Mouse (Mus musculus): ENCODE measurements around the gene Elf1. TPM values are rescaled to one million over a fixed set of nuclear protein-coding genes. Genes with fewer than 3 reads are reported as not detected.

The Elf1 gene
- polyA plus RNA-seq, 1 experiment from 2014 or later: 5.3 TPM

DNA sequence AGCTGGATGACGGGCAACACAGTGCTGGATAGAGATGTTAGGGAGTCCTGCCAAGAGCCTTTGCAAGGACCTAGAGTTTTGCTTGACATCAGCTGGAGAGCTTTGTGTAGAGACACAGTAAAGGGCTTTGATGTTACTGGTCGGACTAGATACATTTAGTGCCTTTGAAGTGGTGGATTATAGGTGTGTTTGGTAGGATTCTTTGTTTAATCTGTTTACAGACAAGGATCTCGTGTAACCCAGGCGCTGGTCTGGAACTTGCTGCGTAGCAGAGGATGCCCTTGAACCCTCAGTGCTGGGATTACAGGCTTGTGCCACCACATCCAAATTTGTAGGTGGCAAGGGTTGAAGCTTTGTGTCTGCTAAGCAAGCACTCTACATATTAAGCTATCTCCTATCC, 113.1 kb downstream of the Elf1 start:
- Histone ChIP-seq H3K4me1 (replicated peaks) (peaks cover 6% of the 10 kb centered on the region), H3K27me3 (ENCODE audit: insufficient read depth, poor library complexity, severe bottlenecking) (no peaks in the 10 kb centered on the region), H3K36me3 (peaks cover 79% of the 10 kb centered on the region), H3K27ac (no peak overlapping the region), H3K4me3 (no peak overlapping the region), H3K9me3 (no peaks in the 10 kb centered on the region)
- DNase-seq (ENCODE audit: low spot score): no peak
- 94% methylated on average over 5 of the region's 5 CpGs for WGBS

DNA sequence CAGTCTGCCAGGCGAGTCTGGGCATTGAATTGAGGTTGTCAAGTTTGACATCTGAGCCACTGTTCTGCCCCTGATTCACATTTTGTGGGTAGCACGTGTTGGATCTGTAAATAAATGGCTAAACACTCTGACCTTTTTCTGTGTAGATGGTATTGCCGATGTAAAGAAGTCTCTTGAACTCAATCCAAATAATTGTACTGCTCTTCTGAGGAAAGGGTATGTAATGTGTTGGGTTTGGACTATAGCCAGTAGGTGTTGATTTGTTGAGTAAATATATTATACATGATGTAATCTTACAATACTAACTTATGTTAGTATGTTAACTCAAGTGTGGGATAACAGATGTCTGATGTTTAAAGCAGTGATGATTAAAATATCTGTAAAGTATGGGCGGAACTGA, 115.6 kb downstream of the Elf1 start:
- Histone ChIP-seq H3K4me1 (replicated peaks) (no peaks in the 10 kb centered on the region), H3K36me3 (peaks cover 84% of the 10 kb centered on the region), H3K27ac (no peak overlapping the region), H3K27me3 (ENCODE audit: insufficient read depth, poor library complexity, severe bottlenecking) (no peaks in the 10 kb centered on the region), H3K4me3 (no peak overlapping the region), H3K9me3 (no peaks in the 10 kb centered on the region)
- DNase-seq (ENCODE audit: low spot score): no peak
- WGBS: 88% methylated on average over 4 of the region's 4 CpGs

DNA sequence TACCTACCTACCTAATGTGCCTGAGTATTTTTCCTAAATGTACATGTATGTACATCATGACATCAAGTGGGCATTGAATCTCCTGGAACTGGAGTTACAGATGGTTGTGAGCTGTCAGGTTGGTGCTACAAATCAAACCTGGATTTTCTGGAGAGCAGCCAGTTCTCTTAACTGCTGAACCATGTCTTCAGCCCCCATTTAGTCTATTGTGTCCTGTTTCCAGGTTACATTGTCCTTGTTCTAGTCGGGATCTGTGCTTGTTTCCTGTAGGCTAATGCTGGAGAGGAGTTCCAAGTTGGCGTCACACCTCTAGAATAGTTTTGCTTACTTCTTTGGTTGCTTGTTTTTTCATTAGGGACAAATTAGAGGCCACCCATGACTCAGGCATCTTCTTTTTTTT, 124.9 kb downstream of the Elf1 start:
- H3K4me1 ChIP-seq (replicated peaks): no peaks in the 10 kb centered on the region
- H3K36me3 ChIP-seq: peaks cover 96% of the 10 kb centered on the region
- no peak overlapping the region for H3K27ac ChIP-seq
- 89% methylated on average over 2 of the region's 2 CpGs for WGBS
- DNase-seq (ENCODE audit: low spot score): no peak
- H3K9me3 ChIP-seq: no peaks in the 10 kb centered on the region
- no peaks in the 10 kb centered on the region for H3K27me3 ChIP-seq (ENCODE audit: insufficient read depth, poor library complexity, severe bottlenecking)
- no peak overlapping the region for H3K4me3 ChIP-seq

DNA sequence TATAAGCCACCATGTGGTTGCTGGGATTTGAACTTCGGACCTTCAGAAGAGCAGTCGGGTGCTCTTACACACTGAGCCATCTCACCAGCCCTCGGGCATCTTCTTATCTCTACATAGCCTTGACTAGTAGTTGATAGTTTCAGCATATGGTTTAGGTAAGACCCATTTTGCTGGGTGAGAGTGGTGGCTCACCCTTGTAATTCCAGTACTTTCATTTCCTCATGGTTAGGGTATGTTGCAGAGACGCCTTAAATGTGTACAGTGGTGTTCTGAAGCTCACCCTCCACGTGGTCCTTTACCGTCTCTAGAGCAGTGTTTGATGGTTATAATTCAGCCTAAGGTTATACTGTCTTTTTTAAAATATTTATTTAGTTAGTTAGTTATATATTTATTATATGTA, 125.4 kb downstream of the Elf1 start:
- Histone ChIP-seq H3K4me3 (no peak overlapping the region), H3K4me1 (replicated peaks) (no peaks in the 10 kb centered on the region), H3K27me3 (ENCODE audit: insufficient read depth, poor library complexity, severe bottlenecking) (no peaks in the 10 kb centered on the region), H3K9me3 (no peaks in the 10 kb centered on the region), H3K36me3 (peaks cover 96% of the 10 kb centered on the region), H3K27ac (no peak overlapping the region)
- DNase-seq (ENCODE audit: low spot score): no peak
- WGBS: 94% methylated on average over 6 of the region's 6 CpGs

DNA sequence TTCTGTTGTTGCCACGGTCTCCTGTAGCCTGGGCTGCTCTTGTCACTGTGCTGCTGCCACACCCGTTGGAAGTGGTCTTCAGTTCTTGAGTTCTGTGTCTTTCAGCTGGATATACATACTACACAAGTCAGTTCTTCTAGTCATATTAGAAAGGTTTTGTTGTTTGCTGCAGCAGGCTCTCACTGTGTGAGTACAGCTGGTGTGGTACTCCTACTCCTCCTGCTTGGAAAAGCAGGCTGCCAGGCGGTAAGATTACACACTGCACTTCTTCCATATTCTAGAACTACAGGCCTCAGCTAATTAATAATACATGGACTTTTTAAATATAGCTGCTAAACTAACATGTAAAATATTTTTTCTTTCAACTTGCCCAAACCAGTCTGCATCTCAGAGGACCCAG, 125.9 kb downstream of the Elf1 start:
- H3K4me3 ChIP-seq: no peak overlapping the region
- peaks cover 96% of the 10 kb centered on the region for H3K36me3 ChIP-seq
- DNase-seq (ENCODE audit: low spot score): no peak
- no peaks in the 10 kb centered on the region for H3K27me3 ChIP-seq (ENCODE audit: insufficient read depth, poor library complexity, severe bottlenecking)
- H3K27ac ChIP-seq: no peak overlapping the region
- 92% methylated on average over 3 of the region's 3 CpGs for WGBS
- H3K9me3 ChIP-seq: no peaks in the 10 kb centered on the region
- no peaks in the 10 kb centered on the region for H3K4me1 ChIP-seq (replicated peaks)

DNA sequence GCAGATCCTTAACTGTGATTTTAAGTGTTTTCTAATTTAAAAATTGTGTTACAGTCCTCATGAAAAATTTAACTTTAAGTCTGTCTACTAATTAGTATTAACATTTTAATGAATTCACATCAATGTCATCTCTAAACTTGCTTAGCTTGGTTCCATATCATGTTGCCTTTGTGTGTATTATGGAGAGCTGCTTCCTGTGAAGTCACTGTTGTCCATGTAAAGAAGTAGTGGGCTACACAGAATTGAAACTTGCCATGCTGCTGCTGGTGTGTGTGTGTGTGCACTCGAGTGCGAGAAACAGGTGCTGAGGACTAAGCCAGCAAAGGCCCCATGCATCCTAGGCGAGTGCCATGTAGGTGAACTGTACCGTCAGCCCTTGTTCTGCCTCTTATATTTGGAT, 126.4 kb downstream of the Elf1 start:
- no peaks in the 10 kb centered on the region for H3K4me1 ChIP-seq (replicated peaks)
- H3K9me3 ChIP-seq: no peaks in the 10 kb centered on the region
- 93% methylated on average over 4 of the region's 4 CpGs for WGBS
- no peaks in the 10 kb centered on the region for H3K27me3 ChIP-seq (ENCODE audit: insufficient read depth, poor library complexity, severe bottlenecking)
- no peak overlapping the region for H3K4me3 ChIP-seq
- no peak for DNase-seq (ENCODE audit: low spot score)
- peaks cover 96% of the 10 kb centered on the region for H3K36me3 ChIP-seq
- no peak overlapping the region for H3K27ac ChIP-seq

DNA sequence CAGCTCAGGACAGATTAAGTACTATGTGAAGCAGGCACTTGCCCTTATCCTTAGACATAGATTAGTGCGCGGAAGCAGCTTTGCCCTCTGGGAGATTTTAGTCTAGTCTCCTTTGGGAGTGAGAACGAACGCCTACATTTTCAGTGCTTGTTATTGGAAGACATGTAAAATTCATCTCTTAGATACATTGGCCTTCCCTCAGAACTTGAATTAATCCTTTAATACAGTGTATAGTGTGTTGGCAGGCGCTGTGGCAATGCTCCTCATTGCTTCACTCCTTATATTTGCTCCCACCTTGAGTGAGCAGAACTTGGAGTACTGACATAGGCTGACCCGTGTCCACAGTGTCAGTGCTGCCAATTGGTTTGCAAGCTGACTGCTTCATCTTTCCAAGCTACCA, 127.3 kb downstream of the Elf1 start:
- H3K36me3 ChIP-seq: peaks cover 96% of the 10 kb centered on the region
- no peaks in the 10 kb centered on the region for H3K4me1 ChIP-seq (replicated peaks)
- no peak for DNase-seq (ENCODE audit: low spot score)
- H3K9me3 ChIP-seq: no peaks in the 10 kb centered on the region
- WGBS: 96% methylated on average over 6 of the region's 6 CpGs
- H3K27me3 ChIP-seq (ENCODE audit: insufficient read depth, poor library complexity, severe bottlenecking): no peaks in the 10 kb centered on the region
- H3K4me3 ChIP-seq: no peak overlapping the region
- H3K27ac ChIP-seq: no peak overlapping the region

DNA sequence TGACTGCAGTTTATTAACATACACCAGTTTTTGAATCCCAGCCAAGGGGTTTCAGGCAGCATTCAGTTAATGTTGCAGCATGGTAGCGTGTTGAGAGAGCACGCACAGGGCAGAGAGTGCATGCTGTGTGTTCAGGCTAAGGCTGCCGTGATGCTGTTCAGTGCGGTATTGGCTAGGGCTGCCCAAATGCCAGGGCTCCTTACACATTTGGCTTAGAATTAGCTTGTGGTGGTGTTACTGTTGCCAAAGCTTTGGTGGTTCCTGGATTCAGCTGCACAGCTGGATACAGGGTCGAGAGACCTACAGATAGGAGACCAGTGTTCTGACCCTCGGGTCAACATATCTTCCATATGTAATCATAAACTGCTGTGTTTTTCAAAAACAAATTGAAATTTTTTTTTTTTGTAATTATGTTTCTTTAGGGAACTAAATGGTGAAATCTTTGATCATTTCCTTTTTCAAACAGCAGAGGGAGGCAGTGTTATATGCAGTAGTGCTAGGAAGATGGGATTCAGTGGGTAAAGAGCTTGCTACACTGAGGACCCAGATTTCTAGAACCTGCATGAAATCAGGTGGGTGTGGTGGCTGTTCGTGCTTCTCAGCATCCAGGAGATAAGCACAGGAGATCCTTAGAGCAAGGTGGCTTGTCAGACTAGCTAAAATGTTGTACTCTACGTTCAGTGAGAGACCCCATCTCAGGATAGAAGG, 136.3 kb downstream of the Elf1 start:
- H3K27me3 ChIP-seq (ENCODE audit: insufficient read depth, poor library complexity, severe bottlenecking): no peaks in the 10 kb centered on the region
- H3K27ac ChIP-seq: no peak overlapping the region
- no peak overlapping the region for H3K4me3 ChIP-seq
- no peaks in the 10 kb centered on the region for H3K9me3 ChIP-seq
- DNase-seq (ENCODE audit: low spot score): no peak
- WGBS: 88% methylated on average over 8 of the region's 8 CpGs
- peaks cover 78% of the 10 kb centered on the region for H3K36me3 ChIP-seq
- H3K4me1 ChIP-seq (replicated peaks): no peaks in the 10 kb centered on the region

DNA sequence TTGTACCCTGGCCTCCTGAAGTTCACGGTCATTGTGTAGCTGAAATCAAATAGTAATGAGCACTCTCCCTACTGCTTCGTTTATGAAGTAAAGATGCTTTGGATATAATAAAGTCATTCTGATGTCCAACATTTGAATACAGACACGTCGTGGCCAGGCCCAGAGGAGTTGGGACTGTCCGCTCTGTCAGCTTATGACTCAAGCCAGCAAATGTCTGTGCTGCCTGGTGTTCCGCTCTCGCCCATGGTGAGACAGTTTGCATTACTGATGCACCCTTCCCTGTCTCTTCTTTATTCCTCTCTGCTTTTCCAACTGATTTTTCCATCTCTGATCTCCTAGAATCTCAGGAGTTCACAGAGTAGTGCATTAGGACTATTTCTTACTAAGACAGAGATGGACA, 138.8 kb downstream of the Elf1 start:
- 93% methylated on average over 7 of the region's 7 CpGs for WGBS
- no peaks in the 10 kb centered on the region for H3K27me3 ChIP-seq (ENCODE audit: insufficient read depth, poor library complexity, severe bottlenecking)
- H3K36me3 ChIP-seq: peaks cover 74% of the 10 kb centered on the region
- no peak overlapping the region for H3K4me3 ChIP-seq
- H3K27ac ChIP-seq: no peak overlapping the region
- no peaks in the 10 kb centered on the region for H3K4me1 ChIP-seq (replicated peaks)
- no peaks in the 10 kb centered on the region for H3K9me3 ChIP-seq
- DNase-seq (ENCODE audit: low spot score): no peak

DNA sequence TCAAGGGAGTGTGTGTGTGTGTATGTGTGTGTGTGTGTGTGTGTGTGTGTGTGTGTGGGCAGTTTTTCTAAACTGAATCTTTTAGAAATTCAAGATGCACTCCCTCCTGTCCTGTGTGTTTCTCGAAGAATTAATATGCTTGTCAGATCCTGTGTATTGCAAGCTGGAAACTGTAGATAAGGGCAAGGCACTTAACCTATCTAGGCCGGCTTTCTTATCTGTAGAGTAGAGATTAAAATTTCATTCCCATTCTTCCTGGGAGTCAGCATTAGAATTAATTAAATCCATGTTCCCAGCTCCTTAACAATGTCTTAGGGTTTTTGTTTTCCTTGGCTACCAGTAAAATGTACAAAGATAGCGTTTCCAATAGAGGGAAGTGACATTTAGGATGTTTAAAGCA, 140.1 kb downstream of the Elf1 start:
- H3K27ac ChIP-seq: no peak overlapping the region
- 89% methylated on average over 3 of the region's 3 CpGs for WGBS
- no peak overlapping the region for H3K4me3 ChIP-seq
- no peaks in the 10 kb centered on the region for H3K4me1 ChIP-seq (replicated peaks)
- DNase-seq (ENCODE audit: low spot score): no peak
- H3K36me3 ChIP-seq: peaks cover 78% of the 10 kb centered on the region
- H3K9me3 ChIP-seq: no peaks in the 10 kb centered on the region
- no peaks in the 10 kb centered on the region for H3K27me3 ChIP-seq (ENCODE audit: insufficient read depth, poor library complexity, severe bottlenecking)

Other genes starting within 250 kb of the Elf1 start
- gene Zfp957, start 233.8 kb upstream of the Elf1 start, polyA plus RNA-seq (2016; fragmentation: Nextera tagmentation; extraction: Ambion mirVana): not detected in 2 replicates
- 26.2 and 52.1 TPM in 2 replicates for gene Rgcc, start 179.5 kb upstream of the Elf1 start, polyA plus RNA-seq (2016; fragmentation: Nextera tagmentation; extraction: Ambion mirVana)
- 30.8 and 42.9 TPM in 2 replicates for gene Naa16, start 90.4 kb upstream of the Elf1 start, polyA plus RNA-seq (2016; fragmentation: Nextera tagmentation; extraction: Ambion mirVana)
- gene Mtrf1, start 83.4 kb upstream of the Elf1 start, polyA plus RNA-seq (2016; fragmentation: Nextera tagmentation; extraction: Ambion mirVana): 9.5 and 10.5 TPM in 2 replicates
- 11.0 and 11.1 TPM in 2 replicates for gene Kbtbd7, start 54.7 kb upstream of the Elf1 start, polyA plus RNA-seq (2016; fragmentation: Nextera tagmentation; extraction: Ambion mirVana)
- 4.9 and 6.0 TPM in 2 replicates for gene Kbtbd6, start 29.4 kb upstream of the Elf1 start, polyA plus RNA-seq (2016; fragmentation: Nextera tagmentation; extraction: Ambion mirVana)
- gene Wbp4, start 326 bp downstream of the Elf1 start, polyA plus RNA-seq (2016; fragmentation: Nextera tagmentation; extraction: Ambion mirVana): 38.9 and 47.0 TPM in 2 replicates
- gene Sugt1, start 106.5 kb downstream of the Elf1 start, polyA plus RNA-seq (2016; fragmentation: Nextera tagmentation; extraction: Ambion mirVana): 139 and 154 TPM in 2 replicates
- gene Cnmd, start 181.0 kb downstream of the Elf1 start, polyA plus RNA-seq (2016; fragmentation: Nextera tagmentation; extraction: Ambion mirVana): 17.3 and 20.8 TPM in 2 replicates

Data from hindbrain, embryonic 10.5 days (tissue).